22 mouse cellular contexts compared by ENCODE assay signal in the genomic region with DNA sequence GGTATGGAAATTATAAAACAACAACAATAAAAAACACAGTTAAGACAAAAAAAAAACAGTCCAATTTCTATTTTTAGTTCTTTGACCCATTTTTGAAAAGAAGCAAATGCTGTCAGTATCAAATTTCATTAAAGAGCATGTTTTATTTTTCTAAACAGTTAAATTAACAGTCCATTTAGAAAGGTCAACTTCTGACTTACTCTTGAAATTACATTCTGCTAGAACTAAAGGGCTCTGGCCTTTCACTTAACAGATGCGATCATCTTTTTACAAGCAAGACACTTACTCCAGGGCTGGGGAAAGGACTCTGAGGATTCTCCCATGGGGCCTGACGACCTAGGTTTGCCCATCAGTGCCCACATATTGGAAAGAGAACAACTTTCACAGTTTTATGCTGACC.
DNase-seq lines count a peak whose midpoint lies in the region; ATAC-seq and TF ChIP-seq lines count a peak whose summit lies in the region.
"Had no signal": no experiment of that assay in that cellular context is flagged by ENCODE, and none has a peak within 500 bp of the region (broad histone marks: within the 10 kb centered on the region; RNA-seq: fewer than 3 reads in every experiment).

No protein-coding gene starts in this region.

- WGBS in forebrain, embryonic 13.5 days = 84% methylated on average over 2 of the region's 2 CpGs
- 78% methylated on average over 2 of the region's 2 CpGs for WGBS in forebrain, embryonic 10.5 days
- 53% methylated on average over 2 of the region's 2 CpGs for WGBS in intestine, embryonic 15.5 days
- WGBS in intestine, postnatal 0 days = 65% methylated on average over 2 of the region's 2 CpGs
- WGBS in lung, embryonic 14.5 days = 50% methylated on average over 2 of the region's 2 CpGs
- 73% methylated on average over 2 of the region's 2 CpGs for WGBS in midbrain, embryonic 13.5 days
- 71% methylated on average over 2 of the region's 2 CpGs for WGBS in midbrain, embryonic 16.5 days

- no peak for TF ChIP-seq CTCF in intestine, postnatal 0 days (IDR thresholded peaks at IDR 0.05; ENCODE audit: low read depth)
- no peak for TF ChIP-seq CTCF in lung, embryonic 14.5 days (IDR thresholded peaks at IDR 0.05; ENCODE audit: low read depth)

- no peak overlapping the region for H3K4me2 ChIP-seq in forebrain, embryonic 13.5 days
- no peak overlapping the region for H3K4me2 ChIP-seq in intestine, embryonic 15.5 days (replicated peaks)
- H3K4me2 ChIP-seq in intestine, postnatal 0 days (replicated peaks; ENCODE audit: low read depth) = no peak overlapping the region
- no peak overlapping the region for H3K4me2 ChIP-seq in lung, embryonic 14.5 days
- H3K4me2 ChIP-seq in midbrain, embryonic 13.5 days (replicated peaks) = no peak overlapping the region
- H3K4me2 ChIP-seq in midbrain, embryonic 16.5 days (ENCODE audit: low read length) = no peak overlapping the region
- H3K4me2 ChIP-seq: heart, embryonic 11.5 days; heart, embryonic 15.5 days; hindbrain, embryonic 13.5 days had no signal

- no peak overlapping the region for H3K4me3 ChIP-seq in forebrain, embryonic 13.5 days
- H3K4me3 ChIP-seq in forebrain, embryonic 10.5 days = no peak overlapping the region
- no peak overlapping the region for H3K4me3 ChIP-seq in intestine, embryonic 15.5 days (replicated peaks)
- no peak overlapping the region for H3K4me3 ChIP-seq in intestine, postnatal 0 days (ENCODE audit: low read depth, low read length)
- no peak overlapping the region for H3K4me3 ChIP-seq in lung, embryonic 14.5 days (ENCODE audit: low read depth, low read length)
- H3K4me3 ChIP-seq in midbrain, embryonic 13.5 days (replicated peaks) = no peak overlapping the region
- no peak overlapping the region for H3K4me3 ChIP-seq in midbrain, embryonic 16.5 days (ENCODE audit: low read depth, low read length)
- H3K4me3 ChIP-seq: embryonic facial prominence, embryonic 10.5 days; heart, adult 2 months; heart, embryonic 15.5 days; hindbrain, embryonic 13.5 days had no signal

- no peak overlapping the region for H3K9ac ChIP-seq in forebrain, embryonic 13.5 days
- no peak overlapping the region for H3K9ac ChIP-seq in intestine, embryonic 15.5 days
- H3K9ac ChIP-seq in intestine, postnatal 0 days (ENCODE audit: low read depth, low read length) = no peak overlapping the region
- H3K9ac ChIP-seq in lung, embryonic 14.5 days = no peak overlapping the region
- no peak overlapping the region for H3K9ac ChIP-seq in midbrain, embryonic 13.5 days (replicated peaks)
- H3K9ac ChIP-seq in midbrain, embryonic 16.5 days (ENCODE audit: low read depth, low read length) = no peak overlapping the region
- H3K9ac ChIP-seq: heart, embryonic 15.5 days; hindbrain, embryonic 13.5 days had no signal

- peaks cover 15% of the 10 kb centered on the region for H3K4me1 ChIP-seq in forebrain, embryonic 13.5 days
- H3K4me1 ChIP-seq in forebrain, embryonic 10.5 days = no peaks in the 10 kb centered on the region
- H3K4me1 ChIP-seq in intestine, embryonic 15.5 days (replicated peaks) = 0 out of 2 replicates have a peak, but pooled peaks cover 2% of the 10 kb centered on the region
- H3K4me1 ChIP-seq in intestine, postnatal 0 days (replicated peaks; ENCODE audit: control insufficient read depth, insufficient read depth, low read length) = 0 out of 2 replicates have a peak, but pooled peaks cover 3% of the 10 kb centered on the region
- H3K4me1 ChIP-seq in lung, embryonic 14.5 days (ENCODE audit: insufficient read depth) = peaks cover 12% of the 10 kb centered on the region; the same call in 1 of the 2 replicates
- H3K4me1 ChIP-seq in midbrain, embryonic 13.5 days (replicated peaks) = peaks cover 14% of the 10 kb centered on the region
- H3K4me1 ChIP-seq in midbrain, embryonic 16.5 days (ENCODE audit: control insufficient read depth, insufficient read depth, low read length) = peaks cover 3% of the 10 kb centered on the region; the same call in 1 of the 2 replicates
- H3K4me1 ChIP-seq: heart, embryonic 15.5 days had no signal

- no peaks in the 10 kb centered on the region for H3K36me3 ChIP-seq in forebrain, embryonic 13.5 days (ENCODE audit: poor library complexity, severe bottlenecking)
- H3K36me3 ChIP-seq in forebrain, embryonic 10.5 days (replicated peaks) = no peaks in the 10 kb centered on the region
- H3K36me3 ChIP-seq in intestine, embryonic 15.5 days = no peaks in the 10 kb centered on the region
- no peaks in the 10 kb centered on the region for H3K36me3 ChIP-seq in intestine, postnatal 0 days (ENCODE audit: control insufficient read depth, insufficient read depth)
- no peaks in the 10 kb centered on the region for H3K36me3 ChIP-seq in lung, embryonic 14.5 days (ENCODE audit: insufficient read depth)
- no peaks in the 10 kb centered on the region for H3K36me3 ChIP-seq in midbrain, embryonic 13.5 days
- no peaks in the 10 kb centered on the region for H3K36me3 ChIP-seq in midbrain, embryonic 16.5 days (ENCODE audit: control insufficient read depth, insufficient read depth, low read length)
- H3K36me3 ChIP-seq: embryonic facial prominence, embryonic 10.5 days; G1E; heart, embryonic 15.5 days; hindbrain, embryonic 13.5 days had no signal

- no peak for ATAC-seq in forebrain, embryonic 13.5 days
- ATAC-seq in intestine, embryonic 15.5 days = no peak
- no peak for ATAC-seq in intestine, postnatal 0 days
- ATAC-seq in lung, embryonic 14.5 days (ENCODE audit: insufficient read depth) = no peak
- ATAC-seq in midbrain, embryonic 13.5 days = no peak
- ATAC-seq in midbrain, embryonic 16.5 days = no peak
- ATAC-seq: CD4-positive, CD25-positive, alpha-beta regulatory T cell, adult 4 months had no signal

- DNase-seq in forebrain, embryonic 10.5 days (ENCODE audit: extremely low spot score, low spot score) = no peak
- peak; percentile 58 for DNase-seq in lung, embryonic 14.5 days
- DNase-seq in lung, adult 18-20 months = no peak
- DNase-seq: adrenal gland, adult 8-10 months; adrenal gland, postnatal 36 days; B cell, adult 2 months; cerebellum, adult 2 months; cerebellum, postnatal 10 days; gastrocnemius, postnatal 14 days; heart, adult 2 months; heart, postnatal 14 days had no signal

- H3K9me3 ChIP-seq in forebrain, embryonic 13.5 days (replicated peaks) = no peaks in the 10 kb centered on the region
- H3K9me3 ChIP-seq in forebrain, embryonic 10.5 days = no peaks in the 10 kb centered on the region
- H3K9me3 ChIP-seq in intestine, embryonic 15.5 days = no peaks in the 10 kb centered on the region
- no peaks in the 10 kb centered on the region for H3K9me3 ChIP-seq in intestine, postnatal 0 days (ENCODE audit: control insufficient read depth)
- H3K9me3 ChIP-seq in lung, embryonic 14.5 days (ENCODE audit: low read depth, low read length) = no peaks in the 10 kb centered on the region
- H3K9me3 ChIP-seq in midbrain, embryonic 13.5 days = no peaks in the 10 kb centered on the region
- no peaks in the 10 kb centered on the region for H3K9me3 ChIP-seq in midbrain, embryonic 16.5 days (replicated peaks; ENCODE audit: control insufficient read depth, low read length, poor library complexity, severe bottlenecking)
- H3K9me3 ChIP-seq: embryonic facial prominence, embryonic 10.5 days; heart, embryonic 15.5 days; hindbrain, embryonic 13.5 days had no signal

- H3K27me3 ChIP-seq in forebrain, embryonic 13.5 days = no peaks in the 10 kb centered on the region
- H3K27me3 ChIP-seq in forebrain, embryonic 10.5 days (ENCODE audit: poor library complexity, severe bottlenecking) = no peaks in the 10 kb centered on the region
- no peaks in the 10 kb centered on the region for H3K27me3 ChIP-seq in intestine, embryonic 15.5 days (replicated peaks)
- H3K27me3 ChIP-seq in intestine, postnatal 0 days (replicated peaks; ENCODE audit: control insufficient read depth, insufficient read depth, low read length) = no peaks in the 10 kb centered on the region
- H3K27me3 ChIP-seq in lung, embryonic 14.5 days (ENCODE audit: insufficient read depth, low read length) = no peaks in the 10 kb centered on the region
- no peaks in the 10 kb centered on the region for H3K27me3 ChIP-seq in midbrain, embryonic 13.5 days
- no peaks in the 10 kb centered on the region for H3K27me3 ChIP-seq in midbrain, embryonic 16.5 days (ENCODE audit: control insufficient read depth, insufficient read depth, low read depth, low read length)
- H3K27me3 ChIP-seq: heart, embryonic 15.5 days; hindbrain, embryonic 13.5 days had no signal

- H3K27ac ChIP-seq in forebrain, embryonic 13.5 days = peak overlapping the region; percentile 83; the same call in 1 of the 2 replicates
- no peak overlapping the region for H3K27ac ChIP-seq in forebrain, embryonic 10.5 days
- 0 out of 2 replicates have a peak overlapping the region, but pooled peaks have one; percentile 51 for H3K27ac ChIP-seq in intestine, embryonic 15.5 days
- no peak overlapping the region for H3K27ac ChIP-seq in intestine, postnatal 0 days (ENCODE audit: low read depth, low read length)
- H3K27ac ChIP-seq in lung, embryonic 14.5 days (ENCODE audit: low read depth) = peak overlapping the region; percentile 81
- H3K27ac ChIP-seq in midbrain, embryonic 13.5 days = peak overlapping the region; percentile 53; the same call in 1 of the 2 replicates
- no peak overlapping the region for H3K27ac ChIP-seq in midbrain, embryonic 16.5 days (ENCODE audit: low read length)
- H3K27ac ChIP-seq: embryonic facial prominence, embryonic 10.5 days; heart, adult 2 months had no signal

Comparison
In these comparisons a context has a peak if more than half of its experiments do, and no peak if none do; other contexts are left out.
1. H3K27ac ChIP-seq: peak in forebrain, embryonic 13.5 days (single experiment), intestine, embryonic 15.5 days (single experiment), lung, embryonic 14.5 days (single experiment) and midbrain, embryonic 13.5 days (single experiment); none in forebrain, embryonic 10.5 days (single experiment), intestine, postnatal 0 days (single experiment) and midbrain, embryonic 16.5 days (single experiment).